Mouse (Mus musculus) forebrain, embryonic 10.5 days (tissue): ENCODE measurements around the gene Gsc2. TPM values are rescaled to one million over a fixed set of nuclear protein-coding genes. Genes with fewer than 3 reads are reported as not detected.

Experiments used
- DNase-seq: peaks from one replicate; pipeline ENCODE4 v3.0.0-alpha.2; 2017; ENCODE audit warnings: low spot score; ENCODE audit errors: extremely low spot score
- H3K27ac ChIP-seq: fragments of 300-500 bp; sonication (generic); 2 replicates; pipeline ENCODE4 v1.5.1; 2016; ENCODE audit warnings: mild to moderate bottlenecking
- H3K27me3 ChIP-seq: fragments of 300-500 bp; sonication (generic); 2 replicates; pipeline ENCODE4 v1.6.1; 2016; ENCODE audit warnings: mild to moderate bottlenecking; ENCODE audit not compliant: poor library complexity, severe bottlenecking
- H3K36me3 ChIP-seq: fragments of 300-500 bp; sonication (generic); replicated peaks from 2 replicates; pipeline ENCODE4 v1.6.1; 2016; ENCODE audit warnings: mild to moderate bottlenecking, moderate library complexity
- H3K4me1 ChIP-seq: fragments of 300-500 bp; sonication (generic); 2 replicates; pipeline ENCODE4 v1.6.1; 2016
- H3K4me3 ChIP-seq: fragments of 300-500 bp; sonication (generic); 2 replicates; pipeline ENCODE4 v1.5.1; 2016; ENCODE audit warnings: mild to moderate bottlenecking, moderate library complexity
- H3K9me3 ChIP-seq: fragments of 300-500 bp; sonication (generic); 2 replicates; pipeline ENCODE4 v1.6.1; 2016; ENCODE audit warnings: mild to moderate bottlenecking, moderate library complexity
- WGBS: fragments of 180-500 bp; shearing (Covaris S2); methylation state at CpG from one replicate; pipeline ENCODE4 v1.1.7; 2016; 5-methylcytosine and 5-hydroxymethylcytosine counted together
- polyA plus RNA-seq: library from polyadenylated mRNA; unstranded; fragments of >200 nt; fragmentation: Nextera tagmentation; extraction: Ambion mirVana; gene quantifications from 2 replicates; pipeline ENCODE4 v1.2.1, GENCODE M21; 2016

The Gsc2 gene
- polyA plus RNA-seq, 1 experiment from 2014 or later = 0.43 TPM

DNA sequence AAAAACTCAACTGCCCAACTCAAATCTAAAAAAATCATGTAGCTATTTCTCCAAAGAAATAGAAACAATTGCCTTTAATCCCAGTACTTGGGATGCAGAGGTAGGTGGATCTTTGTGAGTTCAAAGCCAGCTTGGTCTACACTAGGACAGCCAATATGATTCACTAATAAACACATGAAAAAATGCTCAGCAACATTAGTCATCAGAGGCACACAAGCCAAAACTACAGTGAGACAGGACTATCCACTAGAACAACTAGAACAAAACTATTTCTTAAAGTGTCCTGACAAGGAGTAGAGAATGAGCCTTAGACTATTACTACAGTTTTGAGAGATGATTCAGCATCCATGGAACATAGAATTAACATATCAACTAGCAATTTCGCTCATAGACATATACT, 38.8 kb downstream of the Gsc2 start:
- no peak overlapping the region for H3K4me3 ChIP-seq

DNA sequence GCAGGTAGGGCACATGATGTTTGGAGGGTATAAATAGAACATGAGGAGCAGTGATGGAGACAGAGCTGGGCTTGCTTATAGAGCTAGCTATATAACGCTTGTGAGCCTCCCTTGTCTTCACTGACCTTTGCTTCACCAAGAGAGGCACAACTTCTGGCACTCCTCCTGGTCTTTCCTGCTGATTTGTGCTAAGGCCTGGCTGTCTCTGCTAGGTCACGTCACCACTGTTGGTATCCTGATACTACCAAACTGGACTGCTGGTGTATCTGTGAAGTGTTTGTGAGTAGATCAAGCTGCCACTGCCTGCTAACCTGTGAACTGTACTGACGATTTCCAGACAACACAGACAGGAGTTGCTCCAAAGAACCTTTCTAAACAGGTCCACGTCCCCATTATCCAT, 39.7 kb downstream of the Gsc2 start:
- 91% methylated on average over 4 of the region's 4 CpGs for WGBS
- no peaks in the 10 kb centered on the region for H3K27me3 ChIP-seq
- H3K4me3 ChIP-seq = no peak overlapping the region
- no peak for DNase-seq
- peaks cover 77% of the 10 kb centered on the region for H3K36me3 ChIP-seq
- no peak overlapping the region for H3K27ac ChIP-seq
- no peaks in the 10 kb centered on the region for H3K4me1 ChIP-seq
- no peaks in the 10 kb centered on the region; the same call in 1 of the 2 replicates for H3K9me3 ChIP-seq

More for the DNA sequence above, 38.8 kb downstream of the Gsc2 start:
- DNase-seq = no peak
- H3K9me3 ChIP-seq = no peaks in the 10 kb centered on the region; the same call in 1 of the 2 replicates
- H3K4me1 ChIP-seq = no peaks in the 10 kb centered on the region
- WGBS = 98% methylated on average over 1 of the region's 1 CpGs
- H3K36me3 ChIP-seq = peaks cover 71% of the 10 kb centered on the region
- no peak overlapping the region for H3K27ac ChIP-seq
- H3K27me3 ChIP-seq = no peaks in the 10 kb centered on the region

- Histone ChIP-seq H3K36me3 (peaks cover 76% of the 10 kb centered on the region), H3K4me1 (no peaks in the 10 kb centered on the region), H3K27ac (no peak overlapping the region), H3K9me3 (no peaks in the 10 kb centered on the region), H3K4me3 (no peak overlapping the region), H3K27me3 (no peaks in the 10 kb centered on the region)
- no peak for DNase-seq
- WGBS = 75% methylated on average over 4 of the region's 4 CpGs
These were observed 41.9 kb downstream of the Gsc2 start for GRCm38 (mm10) chr16:17872995-17873394.

GRCm38 (mm10) chr16:17871248-17871647, 43.6 kb downstream of the Gsc2 start:
- no peak for DNase-seq
- H3K27me3 ChIP-seq = no peaks in the 10 kb centered on the region
- WGBS = 93% methylated on average over 5 of the region's 5 CpGs
- no peak overlapping the region for H3K4me3 ChIP-seq
- H3K36me3 ChIP-seq = peaks cover 75% of the 10 kb centered on the region
- H3K27ac ChIP-seq = no peak overlapping the region
- no peaks in the 10 kb centered on the region for H3K9me3 ChIP-seq
- H3K4me1 ChIP-seq = no peaks in the 10 kb centered on the region

DNA sequence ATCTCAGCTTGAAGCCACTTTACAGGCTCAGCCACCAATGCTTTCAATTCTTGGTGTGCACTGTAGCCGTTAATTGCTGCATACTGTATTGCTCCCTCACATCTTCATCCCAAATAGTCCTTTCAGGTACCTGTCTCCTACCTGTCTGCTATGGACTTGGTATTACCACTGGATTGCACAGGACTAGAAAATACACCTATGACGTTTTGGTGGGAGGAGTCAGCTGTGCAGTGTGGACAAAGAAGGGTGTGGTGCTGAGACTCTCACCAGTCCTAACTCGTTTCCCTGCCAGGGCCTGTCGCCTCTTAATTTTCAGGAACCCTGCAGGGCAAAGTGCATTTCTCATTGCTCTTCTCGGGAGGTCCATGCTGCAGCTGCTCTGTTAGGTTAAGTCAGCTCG, 49.1 kb downstream of the Gsc2 start:
- no peaks in the 10 kb centered on the region for H3K4me1 ChIP-seq
- peaks cover 84% of the 10 kb centered on the region for H3K36me3 ChIP-seq
- H3K9me3 ChIP-seq = no peaks in the 10 kb centered on the region
- 84% methylated on average over 6 of the region's 6 CpGs for WGBS
- no peak overlapping the region for H3K4me3 ChIP-seq
- H3K27ac ChIP-seq = no peak overlapping the region
- DNase-seq = no peak
- no peaks in the 10 kb centered on the region for H3K27me3 ChIP-seq

- WGBS = 91% methylated on average over 2 of the region's 2 CpGs
- H3K4me3 ChIP-seq = no peak overlapping the region
- H3K9me3 ChIP-seq = no peaks in the 10 kb centered on the region
- DNase-seq = no peak
- H3K27me3 ChIP-seq = no peaks in the 10 kb centered on the region
- no peaks in the 10 kb centered on the region for H3K4me1 ChIP-seq
- H3K27ac ChIP-seq = no peak overlapping the region
- peaks cover 84% of the 10 kb centered on the region for H3K36me3 ChIP-seq
These were observed 49.6 kb downstream of the Gsc2 start for GRCm38 (mm10) chr16:17865293-17865692.

Other genes with a start within 250 kb of the Gsc2 start
- gene Med15, start 182.2 kb downstream of the Gsc2 start, polyA plus RNA-seq = 47.4 and 47.5 TPM in 2 replicates
- gene Klhl22, start 155.4 kb downstream of the Gsc2 start, polyA plus RNA-seq = 55.4 and 59.1 TPM in 2 replicates
- 4.0 and 4.1 TPM in 2 replicates for gene Scarf2, start 117.8 kb downstream of the Gsc2 start, polyA plus RNA-seq
- gene B830017H08Rik, start 81.9 kb downstream of the Gsc2 start, polyA plus RNA-seq = not detected in 2 replicates
- 2.7 and 3.6 TPM in 2 replicates for gene Car15, start 76.7 kb downstream of the Gsc2 start, polyA plus RNA-seq
- 0.23 and 0.29 TPM in 2 replicates for gene Gm20518, start 23.4 kb downstream of the Gsc2 start, polyA plus RNA-seq
- not detected in 2 replicates for gene Tssk1, start 20.8 kb downstream of the Gsc2 start, polyA plus RNA-seq
- gene Dgcr2, start 16.5 kb downstream of the Gsc2 start, polyA plus RNA-seq = 104 and 106 TPM in 2 replicates
- 0.36 TPM in 1 of 2 replicates, not detected in the other for gene Tssk2, start 16.4 kb downstream of the Gsc2 start, polyA plus RNA-seq
- 55.2 and 56.2 TPM in 2 replicates for gene Ess2, start 3.7 kb downstream of the Gsc2 start, polyA plus RNA-seq
- 97.4 and 99.1 TPM in 2 replicates for gene Slc25a1, start 13.2 kb upstream of the Gsc2 start, polyA plus RNA-seq
- not detected in 2 replicates for gene Vpreb2, start 65.4 kb upstream of the Gsc2 start, polyA plus RNA-seq
- 159 and 175 TPM in 2 replicates for gene Dgcr6, start 137.8 kb upstream of the Gsc2 start, polyA plus RNA-seq
- 17.0 and 19.6 TPM in 2 replicates for gene Prodh, start 175.1 kb upstream of the Gsc2 start, polyA plus RNA-seq
- 0.87 and 1.2 TPM in 2 replicates for gene Rtn4r, start 212.6 kb upstream of the Gsc2 start, polyA plus RNA-seq